Mouse (Mus musculus): ENCODE data around the gene Armc8. TPM values are rescaled to one million over a fixed set of nuclear protein-coding genes. Genes with fewer than 3 reads are reported as not detected.

The Armc8 gene
- total RNA-seq, 2 experiments from 2014 or later, result 28.1 to 28.9 TPM

- no peak for ATAC-seq (replicated peaks; ENCODE audit: poor library complexity, severe bottlenecking)
Measured at GRCm38 (mm10) chr9:99428601-99429331, 139.9 kb downstream of the Armc8 start.

Other genes starting within 250 kb of the Armc8 start
- gene Esyt3, start 210.3 kb downstream of the Armc8 start, total RNA-seq (2014; fragmentation: Nextera tagmentation), result not detected in 2 replicates
- gene Esyt3, start 210.3 kb downstream of the Armc8 start, total RNA-seq (2017), result not detected in 2 replicates
- gene Mras, start 131.5 kb downstream of the Armc8 start, total RNA-seq (2014; fragmentation: Nextera tagmentation), result 6.7 and 19.6 TPM in 2 replicates
- 3.2 and 9.2 TPM in 2 replicates for gene Mras, start 131.5 kb downstream of the Armc8 start, total RNA-seq (2017)
- not detected in 2 replicates for gene Nme9, start 117.4 kb downstream of the Armc8 start, total RNA-seq (2014; fragmentation: Nextera tagmentation)
- not detected in 2 replicates for gene Nme9, start 117.4 kb downstream of the Armc8 start, total RNA-seq (2017)
- 26.2 and 39.6 TPM in 2 replicates for gene Dbr1, start 6.9 kb upstream of the Armc8 start, total RNA-seq (2014; fragmentation: Nextera tagmentation)
- gene Dbr1, start 6.9 kb upstream of the Armc8 start, total RNA-seq (2017), result 50.5 and 65.8 TPM in 2 replicates
- gene A4gnt, start 43.6 kb upstream of the Armc8 start, total RNA-seq (2014; fragmentation: Nextera tagmentation), result not detected in 2 replicates
- not detected in 2 replicates for gene A4gnt, start 43.6 kb upstream of the Armc8 start, total RNA-seq (2017)
- gene Dzip1l, start 60.6 kb upstream of the Armc8 start, total RNA-seq (2014; fragmentation: Nextera tagmentation), result not detected in 2 replicates
- not detected in 2 replicates for gene Dzip1l, start 60.6 kb upstream of the Armc8 start, total RNA-seq (2017)
- not detected in 2 replicates for gene Cldn18, start 148.4 kb upstream of the Armc8 start, total RNA-seq (2014; fragmentation: Nextera tagmentation)
- not detected in 2 replicates for gene Cldn18, start 148.4 kb upstream of the Armc8 start, total RNA-seq (2017)

Data from granulocyte monocyte progenitor cell, adult 5-6 weeks (primary cell).